Mouse (Mus musculus) liver, embryonic 11.5 days (tissue): ENCODE measurements around the gene Wdr24. TPM values are rescaled to one million over a fixed set of nuclear protein-coding genes. Genes with fewer than 3 reads are reported as not detected.

Source experiments
- ATAC-seq: fragments of 200-750 bp; cut with Nextera tagmentation; replicated peaks from 2 replicates; pipeline ENCODE4 v1.8.0; 2017; ENCODE audit warnings: moderate number of reproducible peaks, mild to moderate bottlenecking, moderate TSS enrichment, moderate library complexity; ENCODE audit not compliant: low FRiP score
- DNase-seq: peaks from one replicate; pipeline ENCODE4 v3.0.0-alpha.2; 2017; ENCODE audit warnings: low spot score
- H3K27ac ChIP-seq: fragments of 300-500 bp; sonication (generic); 2 replicates; pipeline ENCODE4 v1.5.1; 2014; ENCODE audit warnings: mild to moderate bottlenecking, low read depth, low read length, control low read depth
- H3K27me3 ChIP-seq: fragments of 300-500 bp; sonication (generic); replicated peaks from 2 replicates; pipeline ENCODE4 v1.6.1; 2014; ENCODE audit warnings: low read length, mixed read lengths; ENCODE audit not compliant: control insufficient read depth, insufficient read depth
- H3K36me3 ChIP-seq: fragments of 300-500 bp; sonication (generic); 2 replicates; pipeline ENCODE4 v1.6.1; 2014; ENCODE audit warnings: mild to moderate bottlenecking, low read length, moderate library complexity, mixed read lengths; ENCODE audit not compliant: control insufficient read depth, insufficient read depth
- H3K4me1 ChIP-seq: fragments of 300-500 bp; sonication (generic); replicated peaks from 2 replicates; pipeline ENCODE4 v1.6.1; 2014; ENCODE audit warnings: low read length, mixed read lengths; ENCODE audit not compliant: control insufficient read depth, insufficient read depth
- H3K4me2 ChIP-seq: fragments of 300-500 bp; sonication (generic); 2 replicates; pipeline ENCODE4 v1.6.1; 2014; ENCODE audit warnings: mild to moderate bottlenecking, control low read depth, moderate library complexity
- H3K4me3 ChIP-seq: fragments of 300-500 bp; sonication (generic); 2 replicates; pipeline ENCODE4 v1.5.1; 2014; ENCODE audit warnings: low read depth, low read length, control low read depth
- H3K9ac ChIP-seq: fragments of 300-500 bp; sonication (generic); 2 replicates; pipeline ENCODE4 v1.6.1; 2014; ENCODE audit warnings: low read depth, low read length, control low read depth
- H3K9me3 ChIP-seq: fragments of 300-500 bp; sonication (generic); 2 replicates; pipeline ENCODE4 v1.6.1; 2016; ENCODE audit warnings: low read length, inconsistent platforms, mixed read lengths; ENCODE audit not compliant: control insufficient read depth
- WGBS: fragments of 180-500 bp; shearing (Covaris S2); extraction: QIAGEN DNeasy Blood & Tissue Kit; methylation state at CpG from one replicate; pipeline ENCODE4 v1.1.7; 2014; 5-methylcytosine and 5-hydroxymethylcytosine counted together
- polyA plus RNA-seq: library from polyadenylated mRNA; unstranded; fragments of >200 nt; fragmentation: Nextera tagmentation; extraction: Ambion mirVana; gene quantifications from 2 replicates; pipeline ENCODE4 v1.2.1, GENCODE M21; 2014

Gene Wdr24
- polyA plus RNA-seq, 1 experiment from 2014 or later = 29.8 TPM

GRCm38 (mm10) chr17:25844396-25844901, 21.0 kb downstream of the Wdr24 start, which contains the start of gene Rhot2:
Gene Rhot2, minus strand, starts transcription at chr17:25844851.
- Histone ChIP-seq H3K9ac (peak within 1 kb of the TSS; percentile 93), H3K27me3 (no peaks in the 10 kb centered on the region), H3K4me2 (peak within 1 kb of the TSS; percentile 93), H3K4me3 (peak within 1 kb of the TSS; percentile 85), H3K27ac (peak within 1 kb of the TSS; percentile 84), H3K9me3 (no peaks in the 10 kb centered on the region), H3K4me1 (peaks cover 16% of the 10 kb centered on the region), H3K36me3 (peaks cover 28% of the 10 kb centered on the region)
- under 1% methylated on average over 21 of the region's 21 CpGs for WGBS
- DNase-seq (peak; percentile 93), ATAC-seq (peak; percentile 95)

GRCm38 (mm10) chr17:25860229-25860628, 36.8 kb downstream of the Wdr24 start:
- DNase-seq (no peak), ATAC-seq (no peak)
- Histone ChIP-seq H3K4me2 (peak overlapping the region; percentile 91), H3K9me3 (no peaks in the 10 kb centered on the region), H3K36me3 (peaks cover 5% of the 10 kb centered on the region; the same call in 1 of the 2 replicates), H3K27ac (no peak overlapping the region), H3K4me3 (peak overlapping the region; percentile 65), H3K27me3 (no peaks in the 10 kb centered on the region), H3K4me1 (peaks cover 19% of the 10 kb centered on the region), H3K9ac (peak overlapping the region; percentile 83; the same call in 1 of the 2 replicates)
- 90% methylated on average over 6 of the region's 6 CpGs for WGBS

- Histone ChIP-seq H3K9me3 (no peaks in the 10 kb centered on the region), H3K27ac (peak within 1 kb of the TSS; percentile 80), H3K4me1 (peaks cover 19% of the 10 kb centered on the region), H3K27me3 (no peaks in the 10 kb centered on the region), H3K36me3 (peaks cover 9% of the 10 kb centered on the region; the same call in 1 of the 2 replicates), H3K9ac (peak within 1 kb of the TSS; percentile 83), H3K4me3 (peak within 1 kb of the TSS; percentile 65), H3K4me2 (peak within 1 kb of the TSS; percentile 91)
- 5% methylated on average over 65 of the region's 65 CpGs for WGBS
- ATAC-seq (peak; percentile 92), DNase-seq (peak; percentile 86)
Observed at GRCm38 (mm10) chr17:25860832-25861703, 37.6 kb downstream of the Wdr24 start, which contains the start of gene Wdr90. Gene Wdr90, minus strand, starts transcription at chr17:25861501.

DNA sequence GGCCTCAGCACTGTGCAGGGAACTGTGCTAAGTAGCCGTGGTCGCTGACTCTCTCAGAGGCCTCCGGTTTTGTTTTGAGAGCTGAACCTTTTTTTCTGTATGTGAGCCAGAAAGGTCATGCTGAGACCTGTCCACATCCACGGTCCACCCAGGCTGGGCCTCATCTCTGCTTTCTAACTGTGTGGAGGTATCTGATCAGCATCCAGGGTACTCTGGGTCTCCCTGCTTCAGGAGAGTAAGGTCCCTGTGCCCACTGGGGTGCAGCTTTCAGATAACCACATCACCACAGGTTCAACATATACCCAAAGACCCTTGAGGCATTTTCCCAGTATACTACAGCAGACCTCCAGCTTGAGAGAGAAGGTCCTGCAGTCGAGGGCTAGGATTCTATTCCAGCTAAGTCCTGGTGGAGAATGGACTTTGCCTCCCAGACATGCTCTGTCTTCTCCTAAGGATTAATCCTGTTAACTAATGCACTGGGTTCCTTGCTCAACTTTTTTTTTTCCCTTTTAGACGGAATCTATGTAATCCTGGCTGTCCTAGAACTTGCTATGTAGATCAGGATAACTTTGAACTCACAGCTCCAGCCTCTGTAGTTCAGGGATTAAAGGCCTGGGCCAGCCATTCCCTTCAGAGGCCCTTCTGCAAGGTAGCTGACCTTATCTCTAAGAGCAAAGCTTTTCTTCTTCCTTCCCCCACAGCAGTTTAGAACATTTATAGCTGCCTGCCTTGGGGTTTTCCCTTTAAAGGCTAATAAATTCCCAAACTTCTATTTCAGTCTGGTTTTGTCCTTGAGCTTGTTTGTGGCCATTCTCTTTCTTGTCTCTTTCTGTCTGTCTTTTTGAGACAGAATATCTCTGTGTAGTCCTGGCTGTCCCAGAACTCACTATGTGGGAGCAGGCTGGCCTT, 38.5 kb downstream of the Wdr24 start:
- WGBS = 15% methylated on average over 6 of the region's 6 CpGs
- H3K4me3 ChIP-seq = peak overlapping the region; percentile 65
- peaks cover 19% of the 10 kb centered on the region for H3K4me1 ChIP-seq
- peak overlapping the region; percentile 80 for H3K27ac ChIP-seq
- DNase-seq (no peak), ATAC-seq (peak; percentile 21)
- peaks cover 9% of the 10 kb centered on the region; the same call in 1 of the 2 replicates for H3K36me3 ChIP-seq
- no peaks in the 10 kb centered on the region for H3K27me3 ChIP-seq
- H3K9me3 ChIP-seq = no peaks in the 10 kb centered on the region
- peak overlapping the region; percentile 83 for H3K9ac ChIP-seq
- H3K4me2 ChIP-seq = peak overlapping the region; percentile 91

DNA sequence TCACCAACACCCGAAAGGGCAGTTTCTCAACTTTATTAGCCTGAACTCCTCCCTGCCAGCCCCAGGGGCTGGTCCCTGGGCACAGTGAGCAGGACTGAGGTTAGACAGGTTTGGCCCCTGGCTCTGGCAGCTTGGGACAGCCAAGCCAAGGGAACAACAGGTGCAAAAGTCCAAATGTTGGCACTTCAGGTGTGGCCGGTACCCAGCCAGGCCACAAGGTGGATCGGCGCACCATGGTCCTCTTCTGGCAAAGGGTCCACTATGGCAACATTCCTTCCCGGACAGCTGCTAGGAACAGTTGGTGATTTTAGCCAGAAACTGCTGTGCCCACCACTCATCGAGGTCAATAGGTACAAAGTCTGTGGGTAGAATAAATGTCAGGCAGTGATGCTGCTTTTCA, 40.3 kb downstream of the Wdr24 start:
- 90% methylated on average over 6 of the region's 6 CpGs for WGBS
- Histone ChIP-seq H3K9me3 (no peaks in the 10 kb centered on the region), H3K27ac (no peak overlapping the region), H3K36me3 (peaks cover 9% of the 10 kb centered on the region; the same call in 1 of the 2 replicates), H3K4me3 (no peak overlapping the region), H3K27me3 (no peaks in the 10 kb centered on the region), H3K9ac (no peak overlapping the region), H3K4me2 (no peak overlapping the region), H3K4me1 (peaks cover 27% of the 10 kb centered on the region)
- DNase-seq (no peak), ATAC-seq (no peak)

DNA sequence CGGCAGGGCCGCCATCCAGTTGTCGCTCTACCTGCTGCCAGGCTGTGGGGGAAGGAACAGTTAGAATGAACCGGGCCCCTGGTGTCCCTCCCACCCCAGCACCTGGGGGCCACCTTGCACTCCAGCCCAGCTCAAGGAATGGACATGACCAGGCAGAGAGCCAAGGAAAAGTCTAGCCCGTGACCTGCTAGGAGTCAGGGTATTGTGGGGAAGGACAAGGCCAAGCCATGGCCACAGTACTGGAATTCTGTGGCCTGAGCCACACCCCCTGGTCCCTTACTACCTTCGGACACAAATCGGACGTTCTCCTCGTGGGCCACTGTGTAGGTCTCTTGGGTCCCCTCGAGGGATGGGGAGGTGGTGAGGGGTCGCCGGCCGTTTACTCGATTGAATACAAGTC, 40.9 kb downstream of the Wdr24 start:
- H3K9me3 ChIP-seq = no peaks in the 10 kb centered on the region
- WGBS = 92% methylated on average over 14 of the region's 14 CpGs

DNA sequence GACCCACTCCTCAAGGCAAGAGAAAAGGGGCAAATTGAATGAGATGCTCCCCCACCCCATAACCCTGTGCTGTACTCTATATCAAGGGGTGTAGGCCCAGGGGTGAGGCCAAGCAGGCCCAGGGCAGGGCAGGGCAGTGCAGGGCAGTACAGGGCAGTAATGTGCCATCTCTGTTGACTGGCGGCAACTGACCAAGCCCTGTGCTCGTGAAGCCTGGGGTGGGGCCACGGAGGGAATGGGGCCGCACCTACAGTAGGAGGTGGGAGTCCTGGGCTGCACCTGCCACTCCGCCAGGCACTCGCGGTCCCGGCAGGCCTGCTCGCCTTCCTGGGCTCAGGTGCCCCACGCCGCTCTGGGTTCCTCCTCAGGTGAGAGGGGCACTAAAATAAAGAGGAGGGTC, 41.9 kb downstream of the Wdr24 start:
- peaks cover 30% of the 10 kb centered on the region for H3K4me1 ChIP-seq
- no peak overlapping the region; the same call in 1 of the 2 replicates for H3K4me3 ChIP-seq
- H3K27me3 ChIP-seq = no peaks in the 10 kb centered on the region
- H3K36me3 ChIP-seq = peaks cover 9% of the 10 kb centered on the region; the same call in 1 of the 2 replicates
- no peak overlapping the region for H3K27ac ChIP-seq
- H3K9me3 ChIP-seq = no peaks in the 10 kb centered on the region
- WGBS = 90% methylated on average over 11 of the region's 11 CpGs
- no peak overlapping the region for H3K4me2 ChIP-seq
- ATAC-seq (no peak), DNase-seq (no peak)
- no peak overlapping the region for H3K9ac ChIP-seq

More for the DNA sequence above, 40.9 kb downstream of the Wdr24 start:
- no peak for ATAC-seq
- no peak overlapping the region for H3K9ac ChIP-seq
- no peak for DNase-seq
- H3K27ac ChIP-seq = no peak overlapping the region
- H3K4me1 ChIP-seq = peaks cover 32% of the 10 kb centered on the region
- H3K27me3 ChIP-seq = no peaks in the 10 kb centered on the region
- no peak overlapping the region for H3K4me2 ChIP-seq
- no peak overlapping the region for H3K4me3 ChIP-seq
- H3K36me3 ChIP-seq = peaks cover 9% of the 10 kb centered on the region; the same call in 1 of the 2 replicates

GRCm38 (mm10) chr17:25866172-25866571, 42.7 kb downstream of the Wdr24 start:
- no peak for ATAC-seq
- peaks cover 24% of the 10 kb centered on the region for H3K4me1 ChIP-seq
- peak overlapping the region; percentile 9; the same call in 1 of the 2 replicates for H3K4me2 ChIP-seq
- H3K4me3 ChIP-seq = no peak overlapping the region; the same call in 1 of the 2 replicates
- H3K27me3 ChIP-seq = no peaks in the 10 kb centered on the region
- 95% methylated on average over 3 of the region's 3 CpGs for WGBS
- no peaks in the 10 kb centered on the region for H3K9me3 ChIP-seq
- H3K9ac ChIP-seq = no peak overlapping the region
- DNase-seq = no peak
- no peak overlapping the region for H3K27ac ChIP-seq
- H3K36me3 ChIP-seq = peaks cover 9% of the 10 kb centered on the region; the same call in 1 of the 2 replicates
